Mouse (Mus musculus) layer of hippocampus, adult 11-12 months (tissue): ENCODE data around the gene Rgs13.
A peak's percentile ranks its signal among the peaks of the same experiment; 100 is the strongest.
"Not testable (repeated sequence)": the region's sequence is repeated elsewhere in the genome, so short reads cannot be mapped to it uniquely, and the experiment has no call there.

ENCODE experiments used
- DNase-seq: peaks from one replicate; pipeline ENCODE4 v3.0.0; 2022; ENCODE audit warnings: low spot score

Gene Rgs13

DNA sequence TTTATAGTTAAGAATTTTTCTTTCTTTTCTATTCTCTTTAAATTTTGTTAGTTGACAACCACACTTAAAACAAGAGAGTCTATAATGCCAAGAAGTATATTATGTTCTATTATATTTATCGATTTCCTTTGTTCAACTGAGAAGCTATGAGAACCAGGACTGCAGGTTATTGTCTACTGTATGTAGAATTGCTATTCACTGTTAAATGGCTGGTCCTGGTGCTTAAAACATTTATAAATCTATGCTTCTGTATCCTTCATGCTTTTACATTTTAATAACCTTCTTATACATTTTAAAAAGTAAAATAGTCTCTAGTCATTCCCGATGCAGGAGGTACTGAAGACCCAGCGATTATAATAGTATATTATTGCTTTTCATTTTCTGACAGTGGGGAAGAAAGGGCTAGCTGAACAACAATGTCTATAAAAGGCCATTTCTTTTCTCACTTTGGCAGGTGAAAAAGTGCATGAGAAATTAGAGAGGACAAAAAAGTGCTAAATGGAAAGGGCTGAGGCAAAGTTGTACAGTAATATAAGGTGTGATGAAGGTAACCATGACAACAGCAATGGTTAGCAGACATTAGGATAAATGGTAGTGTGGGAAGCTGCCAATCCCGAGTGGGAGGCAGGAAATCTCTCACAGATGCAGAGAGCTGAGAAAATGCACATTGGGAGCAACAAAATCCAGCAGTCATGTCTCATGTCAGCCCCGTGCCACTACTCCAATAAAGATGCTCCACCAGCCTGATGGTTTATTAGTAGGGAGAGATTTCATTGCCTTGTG, 25.6 kb downstream of the Rgs13 start:
- DNase-seq = peak; percentile 55

DNA sequence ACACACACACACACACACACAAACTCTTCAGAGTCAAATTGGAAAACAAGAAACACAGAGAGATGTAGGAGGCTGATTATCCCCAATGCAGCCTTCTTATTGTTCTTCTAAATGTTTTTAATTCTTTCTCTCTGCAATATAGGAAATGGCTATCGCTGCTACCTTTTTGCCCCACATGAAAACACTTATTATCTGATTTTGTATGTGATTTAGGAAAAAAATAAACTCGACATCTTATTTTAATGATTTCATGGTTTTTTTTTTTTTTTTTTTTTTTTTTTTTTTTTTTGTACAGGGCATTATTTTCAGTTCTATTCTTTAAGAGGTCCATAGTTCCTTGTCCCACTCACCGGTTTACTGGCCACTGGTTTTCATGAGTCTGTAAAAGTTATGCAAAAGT, 27.2 kb downstream of the Rgs13 start:
- no peak for DNase-seq

DNA sequence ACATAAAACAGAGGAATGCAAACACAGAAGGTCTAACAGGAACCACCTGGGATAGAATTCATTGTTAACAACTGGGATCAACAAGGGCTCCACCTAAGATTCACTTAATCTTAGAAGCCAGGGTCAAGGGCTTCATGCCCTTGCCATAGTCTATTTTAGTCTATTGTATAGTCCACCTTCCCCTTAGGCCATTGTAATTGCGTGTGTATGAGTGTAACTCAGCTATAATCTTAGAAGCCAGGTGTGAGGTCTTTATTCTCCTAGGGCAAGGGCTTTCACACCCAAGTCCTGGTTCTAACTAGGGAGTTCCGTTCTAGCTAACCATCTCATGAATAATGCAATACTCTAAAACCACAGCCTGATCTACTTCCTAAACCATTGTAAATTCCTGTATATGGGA, 35.8 kb downstream of the Rgs13 start:
- not testable (repeated sequence) for DNase-seq

DNA sequence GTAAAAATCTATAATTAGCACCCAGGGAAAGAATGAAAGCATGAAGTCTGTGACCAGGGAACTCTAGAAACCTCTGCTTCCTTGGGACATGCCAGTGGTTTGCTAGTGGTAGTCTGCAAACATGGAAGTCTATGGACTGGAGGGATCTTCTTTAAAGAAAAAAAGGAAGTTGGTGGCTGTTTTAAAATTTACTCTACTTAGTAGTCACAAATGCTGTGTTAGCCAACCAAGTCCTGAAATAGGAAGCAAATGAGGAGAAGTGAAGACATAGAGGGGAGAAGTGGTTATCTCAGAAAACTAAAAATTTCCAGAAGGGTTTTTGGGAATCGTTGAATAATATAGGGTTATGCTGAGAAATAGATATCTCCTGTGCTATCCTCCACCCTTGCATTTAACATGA, 37.3 kb downstream of the Rgs13 start:
- no peak for DNase-seq

DNA sequence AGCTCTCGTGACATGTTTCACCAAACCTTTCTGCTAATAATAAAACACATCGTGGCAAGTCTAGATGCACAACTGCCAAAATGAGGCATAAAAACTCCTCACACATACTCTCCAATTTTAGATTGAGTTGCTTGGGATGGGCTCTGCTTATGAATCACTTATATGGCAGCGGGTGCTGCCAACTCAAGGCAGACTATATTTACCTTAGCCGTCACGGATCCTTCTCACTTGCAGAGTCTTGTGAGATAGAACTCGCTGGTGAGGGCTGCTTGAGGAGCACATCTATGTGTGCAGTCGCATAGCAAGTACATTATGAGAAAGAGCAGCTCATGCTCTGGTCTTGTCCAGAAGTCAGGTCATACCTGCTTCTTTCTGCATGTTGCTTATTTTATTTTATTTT, 49.2 kb downstream of the Rgs13 start:
- no peak for DNase-seq

DNA sequence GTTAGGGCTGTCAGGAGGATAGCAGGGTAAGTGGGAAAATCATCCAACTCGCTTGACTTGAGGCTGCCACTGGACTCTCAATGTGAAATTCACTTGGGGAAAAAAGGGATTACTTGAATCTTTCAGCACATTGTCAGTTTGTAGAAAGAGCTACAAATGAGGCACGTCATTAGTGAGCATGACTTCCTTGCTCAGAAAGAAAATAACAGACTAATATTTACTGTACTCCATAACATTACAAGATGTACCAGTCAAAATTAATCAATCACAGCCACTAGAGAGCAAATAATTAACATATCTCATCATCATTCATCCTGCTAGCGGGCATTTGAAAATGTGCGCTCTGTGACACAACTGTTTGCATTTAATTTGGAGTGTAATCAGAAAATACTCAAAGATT, 57.1 kb downstream of the Rgs13 start:
- DNase-seq = no peak

DNA sequence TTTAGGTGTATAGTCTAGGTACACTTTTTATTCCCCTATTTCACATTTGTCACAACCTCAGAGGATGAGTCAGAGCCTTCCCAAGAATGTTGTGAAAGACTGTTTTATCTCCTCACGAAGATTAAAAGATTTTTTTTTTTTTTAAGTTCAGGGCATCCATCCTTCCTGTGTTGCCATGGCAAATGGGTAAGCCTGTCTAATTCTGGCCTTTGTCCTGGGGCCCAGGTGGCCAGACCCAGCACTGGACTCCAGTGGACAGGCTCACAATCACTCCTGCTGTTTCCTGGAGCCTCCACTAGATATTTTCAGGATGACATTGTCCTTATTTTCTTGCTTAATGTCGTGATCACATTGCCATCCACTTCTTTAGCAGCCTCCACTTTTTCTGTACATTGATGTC, 57.7 kb downstream of the Rgs13 start:
- DNase-seq = no peak

DNA sequence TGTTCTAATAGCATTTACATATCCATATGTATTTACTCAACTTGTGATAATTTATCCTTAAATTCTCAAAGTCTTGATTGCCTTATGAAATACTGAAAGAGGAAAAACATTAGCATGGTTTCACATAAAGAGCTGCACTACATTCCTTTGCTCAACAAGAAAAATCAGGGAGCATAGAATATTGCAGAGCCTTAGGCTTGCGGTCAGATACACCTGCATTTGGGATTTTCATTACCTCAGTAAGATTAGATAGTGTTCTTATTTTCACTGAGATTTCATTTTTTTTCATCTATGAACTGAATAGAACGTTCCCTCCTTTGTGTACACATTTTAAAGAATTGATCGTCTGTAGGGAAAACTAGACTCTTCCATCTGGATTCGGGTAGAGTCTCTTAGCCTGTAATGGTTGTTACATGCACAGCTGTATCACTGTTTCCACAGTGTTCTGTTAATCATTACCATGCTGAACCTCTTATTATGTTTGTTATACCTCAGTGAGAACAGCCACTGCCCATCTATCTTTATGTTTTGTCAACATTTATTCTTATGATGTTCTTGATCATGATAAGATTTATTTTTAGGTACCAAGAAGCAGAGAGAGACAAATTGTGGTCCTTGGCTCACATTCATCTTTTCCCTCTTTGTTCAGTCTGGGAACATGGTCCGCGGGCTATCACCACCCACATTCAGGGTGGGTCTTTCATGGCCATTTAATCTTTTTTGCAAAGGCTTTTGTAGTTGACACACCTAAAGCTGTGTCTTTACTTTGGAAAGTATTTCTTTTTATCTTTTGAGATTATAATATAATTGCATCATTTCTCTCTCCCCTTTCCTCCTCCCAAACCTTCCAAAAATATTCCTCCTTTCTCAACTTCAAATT, 61.1 kb downstream of the Rgs13 start:
- no peak for DNase-seq

DNA sequence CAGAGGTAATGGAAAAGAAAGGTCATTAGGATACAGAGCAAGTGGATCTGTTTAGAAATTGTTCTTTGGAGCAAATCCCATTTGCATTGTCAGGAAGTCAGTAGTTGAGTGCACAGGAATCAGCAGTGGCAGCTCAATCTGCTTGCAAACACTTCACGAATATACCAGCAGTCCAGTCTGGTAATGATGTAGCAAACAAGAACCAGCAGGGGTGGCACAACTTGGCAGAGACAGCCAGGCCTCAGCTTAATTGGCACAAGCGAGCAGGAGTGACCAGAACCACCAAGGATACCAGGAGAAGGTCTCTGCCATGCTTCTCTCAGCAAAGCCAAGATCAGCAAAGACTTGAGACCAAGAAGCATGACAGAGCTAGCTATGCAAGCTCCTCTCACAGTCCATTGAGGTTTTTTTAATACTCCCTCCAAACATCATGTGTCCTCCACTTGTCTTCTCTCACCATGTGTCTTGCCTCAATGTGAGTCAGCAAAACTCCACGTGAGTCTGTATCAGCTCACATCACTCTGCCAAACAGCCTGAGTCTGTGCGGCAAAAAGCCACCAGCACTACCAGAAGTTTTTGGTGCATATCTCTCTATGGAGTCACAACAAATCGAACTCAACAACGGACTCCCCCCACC, 63.6 kb downstream of the Rgs13 start:
- no peak for DNase-seq

DNA sequence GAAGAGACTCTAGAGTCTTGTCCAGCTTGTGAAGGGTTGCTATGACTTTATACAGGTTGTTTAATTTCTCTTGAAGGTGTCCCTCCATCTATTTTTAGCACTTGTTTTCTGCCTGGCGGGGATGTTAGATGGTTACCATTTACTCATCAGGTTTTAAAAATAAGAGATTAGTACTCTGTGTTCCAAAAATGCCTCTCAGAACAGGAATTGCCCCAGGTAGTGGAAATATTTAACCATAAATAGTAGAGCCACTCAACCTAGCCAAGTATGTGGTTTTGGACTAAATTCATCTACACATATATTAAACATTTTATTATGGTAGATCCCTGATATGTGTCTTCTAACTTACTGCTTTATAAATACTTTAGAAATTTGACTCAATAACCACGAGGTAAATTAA, 64.2 kb downstream of the Rgs13 start:
- DNase-seq = no peak

DNA sequence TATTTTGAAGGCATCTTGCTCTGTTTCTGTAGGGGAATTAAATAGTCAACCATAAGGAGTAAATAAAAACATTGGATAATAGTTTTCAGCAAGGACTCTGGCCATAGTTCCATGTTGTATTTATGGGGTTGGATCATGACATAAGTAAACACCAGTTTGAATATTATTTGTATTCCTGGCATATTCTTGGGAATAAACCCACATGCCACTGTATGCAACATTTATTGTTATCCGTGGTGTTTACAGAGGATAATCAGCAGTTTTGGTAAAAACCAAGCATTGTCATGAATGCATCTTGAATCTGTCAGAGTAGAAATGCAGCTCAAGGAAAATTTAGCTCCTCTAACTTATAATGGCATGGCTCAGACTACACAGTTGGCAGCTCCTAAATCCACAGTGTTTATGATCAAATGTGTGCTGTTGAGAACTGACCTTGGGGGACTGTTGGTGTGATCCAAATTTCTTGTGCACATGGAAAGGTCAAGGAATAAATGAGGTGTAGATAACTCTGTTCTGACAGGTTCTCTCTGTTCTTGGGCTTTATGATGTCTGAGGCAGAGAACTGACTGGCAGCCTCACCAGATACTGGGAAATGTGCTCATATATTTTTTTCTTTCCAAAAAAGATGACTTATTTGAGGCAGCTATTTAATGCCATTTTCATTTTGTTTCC, 78.4 kb downstream of the Rgs13 start:
- no peak for DNase-seq

DNA sequence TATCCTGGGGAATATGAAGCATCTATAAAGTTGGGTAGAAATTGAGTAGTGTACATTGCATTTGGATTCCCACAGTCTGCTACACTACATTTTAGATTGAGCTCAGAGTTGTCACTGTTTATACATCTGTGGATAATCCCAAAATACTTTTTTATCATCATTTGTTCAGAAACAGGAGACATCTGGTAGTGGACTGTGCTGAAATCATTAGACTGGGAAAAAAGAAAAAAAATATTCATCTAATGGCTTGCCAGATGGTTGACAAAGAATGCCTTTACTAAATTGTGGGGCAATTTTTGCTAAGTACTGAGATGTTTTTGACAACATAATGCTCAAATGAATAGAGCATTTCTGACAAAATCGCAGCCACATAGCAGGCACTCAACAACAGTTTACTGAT, 86.8 kb downstream of the Rgs13 start:
- DNase-seq = no peak
